Mouse (Mus musculus) retina, postnatal 7 days (tissue): ENCODE results near the gene Actr6.
"Not testable (repeated sequence)": the region's sequence is repeated elsewhere in the genome, so short reads cannot be mapped to it uniquely, and the experiment has no call there.

Experiments used
- DNase-seq: peaks from one replicate; pipeline ENCODE4 v3.0.0-alpha.2; 2012; ENCODE audit warnings: low read depth, low spot score

Actr6 gene

DNA sequence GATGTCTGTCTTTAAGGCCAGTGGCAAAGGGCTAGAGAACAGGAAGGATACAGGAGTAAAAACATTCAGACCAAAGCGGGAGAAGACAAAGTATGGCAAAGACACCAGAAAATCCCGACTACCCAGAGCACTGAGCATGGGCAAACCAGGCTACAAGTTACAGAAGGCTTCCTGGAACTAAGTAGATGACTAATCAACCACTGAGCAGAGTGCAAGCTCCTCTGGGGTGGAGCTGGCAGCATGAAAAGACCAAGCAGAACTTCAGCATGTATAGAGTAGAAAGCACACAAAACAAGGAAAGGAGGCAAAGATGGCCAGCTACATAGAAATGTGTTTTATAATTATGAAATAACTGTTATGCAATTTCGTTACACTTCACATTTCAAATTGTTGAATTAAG lies 51.6 kb downstream of the Actr6 start:
- no peak for DNase-seq

DNA sequence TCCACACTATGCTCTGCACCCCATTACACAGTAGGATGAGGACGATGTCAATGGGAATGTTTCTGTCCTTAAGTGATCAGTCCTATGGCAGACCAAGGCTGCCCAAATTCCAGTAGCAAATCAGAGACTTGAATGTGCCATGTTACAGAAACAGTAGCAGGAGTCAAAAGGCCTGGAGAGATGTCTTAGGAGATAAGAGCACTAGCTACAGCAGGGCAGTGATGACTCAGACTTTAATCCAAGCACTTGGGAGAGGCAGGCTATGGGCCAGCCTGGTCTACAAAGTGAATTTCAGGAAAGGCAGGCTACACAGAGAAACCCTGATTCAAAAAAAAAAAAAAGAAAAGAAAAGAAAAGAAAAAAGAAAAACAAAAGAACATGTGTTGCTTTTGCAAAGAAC lies 52.6 kb downstream of the Actr6 start:
- DNase-seq = no peak

DNA sequence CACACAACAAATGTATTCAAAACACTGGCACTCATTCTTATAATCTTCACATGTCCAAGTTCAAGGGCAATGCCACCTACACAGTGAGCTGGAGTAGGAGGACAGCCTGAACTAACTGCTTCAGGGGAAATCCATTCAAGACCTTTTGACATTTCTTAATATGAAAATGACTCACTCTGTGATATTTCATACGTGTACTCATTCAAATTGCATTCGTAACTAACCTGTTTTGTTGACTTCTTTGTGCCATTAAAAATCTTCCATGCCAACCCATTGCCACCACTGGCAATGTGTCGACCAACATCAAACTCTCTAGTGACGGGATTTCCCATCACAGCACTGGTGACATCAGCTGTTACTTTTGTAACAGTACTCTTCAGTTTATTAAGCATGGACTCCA lies 54.0 kb downstream of the Actr6 start:
- DNase-seq = no peak

DNA sequence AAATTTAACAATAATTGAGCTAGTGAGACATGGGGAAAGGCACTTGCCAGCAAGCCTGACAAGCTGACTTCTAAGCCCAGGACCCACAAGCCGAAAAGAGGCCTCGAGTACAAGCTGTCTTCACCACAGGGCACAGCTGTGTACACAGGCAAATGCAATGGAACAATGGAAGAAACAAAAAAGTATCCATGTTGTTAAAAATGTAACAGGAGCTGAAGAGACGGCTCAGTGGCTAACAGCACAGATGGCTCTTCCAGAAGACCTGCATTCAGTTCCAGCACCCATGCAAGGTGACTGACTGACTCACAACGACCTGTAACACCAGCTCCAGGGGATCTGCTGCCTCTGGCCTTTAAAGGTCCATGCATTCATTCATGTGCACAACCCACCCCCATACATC lies 55.5 kb downstream of the Actr6 start:
- no peak for DNase-seq

DNA sequence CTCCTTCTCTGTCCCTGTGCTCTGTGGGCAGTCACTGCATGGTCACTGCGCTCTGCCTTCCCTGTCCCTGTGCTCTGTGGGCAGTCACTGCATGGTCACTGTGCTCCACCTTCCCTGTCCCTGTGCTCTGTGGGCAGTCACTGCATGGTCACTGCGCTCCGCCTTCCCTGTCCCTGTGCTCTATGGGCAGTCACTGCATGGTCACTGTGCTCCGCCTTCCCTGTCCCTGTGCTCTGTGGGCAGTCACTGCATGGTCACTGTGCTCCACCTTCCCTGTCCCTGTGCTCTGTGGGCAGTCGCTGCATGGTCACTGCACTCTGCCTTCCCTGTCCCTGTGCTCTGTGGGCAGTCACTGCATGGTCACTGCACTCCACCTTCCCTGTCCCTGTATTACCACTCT lies 61.7 kb downstream of the Actr6 start:
- not testable (repeated sequence) for DNase-seq

DNA sequence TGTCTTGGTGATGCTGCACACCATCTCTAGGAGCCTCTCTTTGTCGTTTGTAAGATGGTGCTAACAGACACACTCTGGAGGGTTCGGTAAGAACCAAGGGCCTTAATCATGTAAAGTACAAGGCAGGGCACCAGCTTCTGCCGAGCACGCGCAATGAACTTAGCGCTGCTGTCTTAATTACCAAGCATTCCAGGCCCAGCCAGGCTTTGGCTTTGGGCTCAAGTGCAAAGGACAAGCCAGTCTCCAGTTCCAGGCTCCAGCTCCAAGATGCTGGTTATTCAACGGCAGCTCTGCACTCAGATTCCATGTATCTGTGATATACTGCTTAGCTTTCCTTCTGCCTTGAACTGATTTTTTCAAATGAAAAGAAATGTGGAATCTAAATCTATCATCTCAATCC lies 64.5 kb downstream of the Actr6 start:
- no peak for DNase-seq

DNA sequence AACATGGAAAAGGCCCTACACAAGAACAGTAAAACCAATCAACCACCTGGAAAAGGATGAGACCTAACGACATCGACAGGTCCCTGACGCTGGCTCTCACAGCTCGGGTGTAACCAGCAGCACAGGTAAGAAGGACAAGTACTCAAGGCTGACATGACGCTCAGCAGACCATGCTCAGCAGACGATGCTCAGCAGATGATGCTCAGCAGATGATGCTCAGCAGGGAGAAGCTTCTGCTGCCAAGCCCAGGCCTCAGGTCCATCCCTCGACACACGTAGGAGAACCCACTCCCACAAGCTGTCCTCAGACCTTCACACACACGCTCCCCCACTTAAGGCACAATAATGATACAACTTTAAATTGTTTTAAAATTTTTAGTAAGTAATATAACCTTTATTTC lies 66.4 kb downstream of the Actr6 start:
- DNase-seq = no peak

DNA sequence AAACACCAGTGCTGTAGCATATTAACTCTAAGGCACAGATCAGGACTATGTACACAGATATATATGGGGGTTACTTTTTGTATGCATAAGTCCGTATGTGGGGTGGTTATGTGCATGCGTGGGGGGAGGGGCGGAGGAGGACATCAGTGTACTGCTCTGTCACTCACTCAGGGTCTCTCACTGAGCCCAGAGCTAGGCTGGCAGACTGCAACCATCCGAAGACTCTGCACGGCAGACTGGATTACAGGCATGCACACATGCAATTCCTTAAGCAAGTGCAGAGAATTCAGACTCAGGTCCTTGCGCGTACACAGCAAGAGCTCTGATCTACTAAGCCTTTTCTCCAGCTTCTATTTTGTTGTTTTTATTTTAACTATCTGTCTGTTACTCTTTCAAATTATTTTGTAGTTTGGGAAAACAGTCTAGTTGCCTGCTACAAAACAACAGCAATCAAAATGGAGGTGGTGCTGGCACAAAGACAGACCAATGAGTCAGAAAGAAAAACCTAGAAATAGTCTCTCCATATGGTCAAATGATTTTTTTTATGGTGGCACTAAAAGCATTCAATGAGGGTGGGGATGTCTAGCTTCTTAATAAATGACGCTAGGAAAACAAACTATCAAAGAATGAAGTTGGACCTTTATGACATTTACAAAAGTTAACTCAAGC lies 67.0 kb downstream of the Actr6 start:
- no peak for DNase-seq
